Mouse (Mus musculus) erythroblast, embryonic 14.5 days (primary cell): ENCODE measurements at regions not wholly inside any gene's neighbourhood (a gene's known extent, or its start where the extent isn't known, plus 50 kb on each side); places are given as distances from the start of the nearest gene placed in this dataset.

Source experiments
- H3K27me3 ChIP-seq: 2 replicates; pipeline ENCODE4 v1.6.1; 2012; ENCODE audit warnings: inconsistent platforms; ENCODE audit not compliant: control insufficient read depth
- H3K36me3 ChIP-seq: 2 replicates; pipeline ENCODE4 v1.6.1; 2012; ENCODE audit warnings: mild to moderate bottlenecking, inconsistent platforms; ENCODE audit not compliant: control insufficient read depth
- H3K4me1 ChIP-seq: 2 replicates; pipeline ENCODE4 v1.6.1; 2012; ENCODE audit warnings: inconsistent platforms; ENCODE audit not compliant: control insufficient read depth
- H3K4me3 ChIP-seq: replicated peaks from 2 replicates; pipeline ENCODE3; 2012; ENCODE audit warnings: moderate library complexity, mild to moderate bottlenecking, inconsistent platforms
- H3K9me3 ChIP-seq: 2 replicates; pipeline ENCODE4 v1.6.1; 2012; ENCODE audit warnings: low read length, inconsistent platforms, mixed read lengths; ENCODE audit not compliant: control insufficient read depth
- GATA1 ChIP-seq: IDR thresholded peaks from 2 replicates; pipeline ENCODE4 v1.6.1; 2012; ENCODE audit warnings: low read length, inconsistent platforms, mixed read lengths
- TAL1 ChIP-seq: IDR thresholded peaks from 3 replicates; pipeline ENCODE4 v1.6.1; 2012; ENCODE audit warnings: low read length, inconsistent platforms, mixed read lengths

GRCm38 (mm10) chr7:73614840-73615555, 73.4 kb upstream of the Chd2 start:
- no peak overlapping the region for H3K4me3 ChIP-seq
- no peaks in the 10 kb centered on the region for H3K27me3 ChIP-seq
- H3K4me1 ChIP-seq = peaks cover 31% of the 10 kb centered on the region
- no peaks in the 10 kb centered on the region for H3K36me3 ChIP-seq
- H3K9me3 ChIP-seq = no peaks in the 10 kb centered on the region
- TF ChIP-seq TAL1 (no peak), GATA1 (no peak)

- H3K9me3 ChIP-seq = no peaks in the 10 kb centered on the region
- H3K4me1 ChIP-seq = peaks cover 27% of the 10 kb centered on the region
- TF ChIP-seq TAL1 (no peak), GATA1 (no peak)
- no peak overlapping the region for H3K4me3 ChIP-seq
- no peaks in the 10 kb centered on the region for H3K27me3 ChIP-seq
- no peaks in the 10 kb centered on the region for H3K36me3 ChIP-seq
Observed at GRCm38 (mm10) chr7:73614341-73614740, 72.7 kb upstream of the Chd2 start.

DNA sequence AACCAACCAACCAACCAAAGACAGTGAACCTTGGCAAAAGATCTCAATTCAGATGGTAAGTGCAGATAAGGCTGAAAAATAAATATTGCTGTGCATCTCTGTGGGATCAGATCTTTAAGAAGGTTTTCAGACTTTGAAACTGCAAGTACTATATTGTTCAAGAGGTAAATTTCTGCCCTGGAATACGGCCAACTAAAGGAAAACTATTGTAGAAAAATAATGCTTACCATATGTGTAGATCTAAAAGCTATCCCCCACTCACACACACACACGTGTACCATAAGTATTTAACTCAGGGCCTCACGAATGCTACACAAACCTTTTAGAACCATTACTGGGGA, 71.1 kb upstream of the Chd2 start:
- H3K9me3 ChIP-seq = no peaks in the 10 kb centered on the region
- H3K4me1 ChIP-seq = peaks cover 30% of the 10 kb centered on the region
- H3K27me3 ChIP-seq = no peaks in the 10 kb centered on the region
- TF ChIP-seq TAL1 (no peak), GATA1 (no peak)
- H3K4me3 ChIP-seq = no peak overlapping the region
- no peaks in the 10 kb centered on the region for H3K36me3 ChIP-seq

DNA sequence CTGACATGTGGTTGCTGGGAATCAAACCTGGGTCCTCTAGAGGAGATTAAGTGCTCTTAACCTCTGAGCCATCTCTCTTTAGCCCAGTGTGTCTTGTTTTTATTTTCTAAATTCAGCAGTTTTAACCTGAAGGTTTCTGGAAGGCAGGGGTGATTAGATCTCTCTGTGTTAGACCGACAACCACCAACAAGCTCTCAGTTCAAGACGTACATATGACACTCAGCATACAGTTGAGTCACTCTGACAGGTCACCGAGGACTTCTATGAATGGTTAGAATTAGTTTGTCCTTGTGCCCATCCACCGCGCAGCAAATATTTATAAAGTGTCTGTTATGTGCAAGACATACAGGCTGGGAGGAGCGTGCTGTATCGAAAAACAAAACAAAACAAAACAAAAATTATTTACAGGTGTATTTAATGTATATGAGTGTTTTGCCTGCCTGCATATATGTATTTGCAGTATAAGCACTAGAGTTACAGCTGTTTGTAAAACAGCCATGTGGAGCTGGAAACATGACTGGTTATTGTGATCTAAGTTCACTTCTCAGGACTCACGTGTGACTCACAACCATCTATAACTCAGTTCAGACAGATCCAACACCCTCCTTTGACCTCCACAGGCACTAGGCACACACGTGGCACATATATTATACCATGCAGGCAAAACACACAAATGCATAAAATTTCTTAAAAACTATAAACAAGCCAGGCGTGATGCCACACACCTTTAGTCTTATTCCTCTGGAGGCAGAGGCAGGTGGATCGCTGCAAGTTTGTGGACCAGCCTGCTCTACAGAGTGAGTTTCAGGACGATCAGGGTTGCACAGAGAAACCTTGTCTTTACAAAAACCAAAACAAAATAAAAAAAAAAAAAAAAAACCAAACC, 70.5 kb upstream of the Chd2 start:
- Histone ChIP-seq H3K4me3 (no peak overlapping the region), H3K4me1 (peaks cover 30% of the 10 kb centered on the region), H3K27me3 (no peaks in the 10 kb centered on the region), H3K9me3 (no peaks in the 10 kb centered on the region), H3K36me3 (no peaks in the 10 kb centered on the region)
- TF ChIP-seq TAL1 (no peak), GATA1 (no peak)

DNA sequence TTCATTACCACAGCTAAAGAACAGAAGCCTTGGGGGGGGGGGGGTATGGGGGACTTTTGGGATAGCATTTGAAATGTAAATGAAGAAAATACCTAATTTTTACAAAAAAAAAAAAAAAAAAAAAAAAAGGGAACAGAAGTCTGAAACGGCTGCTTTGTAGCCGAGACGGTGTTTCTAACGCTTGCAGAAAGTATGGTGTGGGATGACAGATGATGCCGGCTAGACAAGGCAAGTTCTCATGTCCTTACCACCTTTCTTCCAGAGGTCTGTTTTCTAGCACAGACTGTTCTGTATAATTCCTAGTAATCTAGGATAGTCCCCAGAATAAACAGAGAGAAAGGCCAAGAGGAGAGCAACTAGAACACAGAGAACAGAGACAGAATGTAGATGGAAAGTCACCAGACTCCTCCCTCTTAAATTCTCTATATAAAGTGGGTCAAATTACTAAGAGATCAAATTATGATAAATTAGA, 67.2 kb upstream of the Chd2 start:
- Histone ChIP-seq H3K27me3 (no peaks in the 10 kb centered on the region), H3K4me3 (no peak overlapping the region), H3K9me3 (no peaks in the 10 kb centered on the region), H3K36me3 (no peaks in the 10 kb centered on the region), H3K4me1 (peaks cover 33% of the 10 kb centered on the region)
- TF ChIP-seq TAL1 (no peak), GATA1 (no peak)

- H3K27me3 ChIP-seq = no peaks in the 10 kb centered on the region
- no peak for TF ChIP-seq TAL1
- no peak for TF ChIP-seq GATA1
- no peaks in the 10 kb centered on the region for H3K9me3 ChIP-seq
- H3K4me3 ChIP-seq = peak overlapping the region; percentile 65
- H3K36me3 ChIP-seq = no peaks in the 10 kb centered on the region
- H3K4me1 ChIP-seq = peaks cover 33% of the 10 kb centered on the region
Observed at GRCm38 (mm10) chr7:73608070-73608803, 66.6 kb upstream of the Chd2 start.

DNA sequence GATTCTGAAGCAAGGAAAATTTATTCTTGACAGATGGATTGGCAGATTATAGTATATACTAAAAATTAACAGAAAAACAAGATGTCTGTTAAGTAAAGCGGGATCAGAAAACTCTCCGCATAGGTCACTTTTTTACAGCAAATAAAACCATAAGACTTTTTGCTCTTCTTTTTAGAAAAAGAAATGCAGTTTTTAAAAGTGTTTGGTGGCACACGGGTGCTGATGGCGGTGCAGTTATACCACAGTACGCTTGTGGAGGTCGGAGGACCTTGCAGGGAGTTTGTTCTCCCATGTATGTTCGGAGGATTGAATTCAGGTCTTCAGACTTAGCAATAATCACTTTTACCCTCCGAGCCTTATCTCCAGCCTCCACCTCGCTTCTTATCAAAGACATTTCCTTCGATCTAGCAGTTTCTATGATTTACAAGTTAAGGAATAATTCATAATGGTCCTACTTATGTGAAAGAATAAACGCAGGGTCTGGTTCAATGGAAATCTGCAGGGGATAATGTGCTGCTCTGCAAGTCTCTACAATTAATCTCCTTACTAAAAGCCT, 65.9 kb upstream of the Chd2 start:
- Histone ChIP-seq H3K4me1 (peaks cover 36% of the 10 kb centered on the region), H3K36me3 (no peaks in the 10 kb centered on the region), H3K27me3 (no peaks in the 10 kb centered on the region), H3K4me3 (peak overlapping the region; percentile 65), H3K9me3 (no peaks in the 10 kb centered on the region)
- TF ChIP-seq TAL1 (no peak), GATA1 (peak; percentile 50)

GRCm38 (mm10) chr7:73606677-73607449, 65.2 kb upstream of the Chd2 start:
- H3K4me1 ChIP-seq = peaks cover 40% of the 10 kb centered on the region

More at GRCm38 (mm10) chr7:73606677-73607449, 65.2 kb upstream of the Chd2 start:
- no peaks in the 10 kb centered on the region for H3K27me3 ChIP-seq
- TF ChIP-seq TAL1 = no peak
- TF ChIP-seq GATA1 = no peak
- peak overlapping the region; percentile 65 for H3K4me3 ChIP-seq
- no peaks in the 10 kb centered on the region for H3K36me3 ChIP-seq
- H3K9me3 ChIP-seq = no peaks in the 10 kb centered on the region
